Mouse (Mus musculus) adrenal gland, adult 8-10 months (tissue): ENCODE measurements around the gene Rpa1. TPM values are rescaled to one million over a fixed set of nuclear protein-coding genes. Genes with fewer than 3 reads are reported as not detected.
"Not testable (repeated sequence)": the region's sequence is repeated elsewhere in the genome, so short reads cannot be mapped to it uniquely, and the experiment has no call there.

Source experiments
- DNase-seq: peaks from one replicate; pipeline ENCODE4 v3.0.0; 2022
- total RNA-seq, 4 experiments: library from RNA; stranded (reverse); gene quantifications; 2 replicates each; pipeline ENCODE4 v1.2.4; 2022

Gene Rpa1
- 10 to 100 TPM; 50.9 to 72.8 (median 62.3) TPM for total RNA-seq

DNA sequence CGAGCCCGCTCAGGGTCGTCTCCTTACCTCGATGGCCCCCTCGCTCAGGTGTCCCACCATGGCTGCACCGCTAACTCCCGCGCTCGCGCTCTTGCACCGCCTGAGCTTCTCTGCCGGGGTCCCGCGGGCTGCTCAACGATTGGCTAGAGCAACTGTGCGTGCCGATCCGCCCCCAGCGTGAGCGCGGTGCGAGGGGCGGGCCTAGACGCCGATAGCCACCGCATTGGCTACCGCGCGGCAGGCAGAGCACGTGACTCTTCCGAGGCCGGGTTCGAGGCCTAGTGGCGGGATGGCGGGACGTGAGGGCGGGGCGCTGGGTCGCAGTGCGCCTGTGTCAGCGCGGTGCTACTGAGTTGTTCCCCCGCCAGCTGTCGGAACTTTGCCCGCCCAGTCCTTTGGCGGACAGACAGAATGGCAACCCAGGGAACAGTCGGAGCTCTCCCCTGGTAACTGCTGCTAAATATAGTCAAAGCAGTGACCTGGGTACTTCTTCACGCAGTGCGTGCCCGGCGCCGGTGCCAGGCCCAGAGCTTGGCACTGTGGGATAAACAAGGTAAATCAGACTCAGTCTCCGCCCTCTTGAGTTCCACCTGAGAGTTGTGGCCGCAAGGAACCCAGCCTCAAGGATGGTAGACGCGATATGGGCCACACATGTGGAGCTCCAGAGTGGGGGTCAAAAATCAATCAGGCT, at the start of gene Rpa1, which contains the start of gene Smyd4:
TSS of gene Rpa1 (minus strand) at position 126 of the 691 bp plus-strand sequence.
TSS of gene Smyd4 (plus strand) at position 235 of the 691 bp plus-strand sequence.
- DNase-seq, result peak; percentile 95

DNA sequence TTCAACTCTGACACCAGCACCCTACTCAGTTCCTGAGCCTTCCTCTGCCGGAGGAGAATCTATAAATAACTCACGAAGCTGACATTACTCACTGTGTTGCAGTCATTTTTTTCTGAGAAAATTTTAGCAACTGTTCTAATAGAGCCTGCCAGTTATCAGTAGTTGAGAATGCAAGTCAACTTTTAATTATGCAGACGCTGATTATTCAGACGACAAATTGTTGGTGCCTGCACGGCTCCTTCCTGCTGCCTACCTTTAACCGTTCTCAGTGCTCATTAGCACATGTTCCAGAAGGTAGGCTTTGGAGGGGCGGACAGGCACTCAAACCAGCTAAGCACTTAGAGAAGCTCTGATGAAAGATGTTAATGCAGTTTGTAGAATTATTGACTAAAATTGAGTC, 49.3 kb upstream of the Rpa1 start:
- no peak for DNase-seq

DNA sequence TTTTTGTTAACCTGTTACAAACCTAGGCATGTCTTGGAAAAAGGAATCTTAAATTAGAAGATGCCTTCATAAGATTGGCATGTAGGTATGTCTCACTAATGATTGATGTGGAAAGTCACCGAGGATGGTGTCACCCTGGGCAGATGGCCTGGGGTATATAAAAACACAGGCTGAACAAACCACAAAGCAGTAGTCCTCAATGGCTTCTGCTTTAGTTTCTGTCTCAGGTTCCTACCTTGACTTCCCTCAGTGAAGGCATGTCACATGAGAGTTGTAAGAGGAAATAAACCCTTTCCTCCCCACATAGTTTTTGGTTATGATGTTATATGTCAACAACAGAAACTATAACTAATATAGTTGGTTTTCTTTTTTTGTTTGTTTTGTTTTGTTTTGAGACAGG, 47.5 kb upstream of the Rpa1 start:
- DNase-seq, result no peak

GRCm38 (mm10) chr11:75383529-75383928, 35.4 kb upstream of the Rpa1 start:
- DNase-seq, result not testable (repeated sequence)

GRCm38 (mm10) chr11:75378786-75379185, 30.7 kb upstream of the Rpa1 start:
- DNase-seq, result not testable (repeated sequence)

DNA sequence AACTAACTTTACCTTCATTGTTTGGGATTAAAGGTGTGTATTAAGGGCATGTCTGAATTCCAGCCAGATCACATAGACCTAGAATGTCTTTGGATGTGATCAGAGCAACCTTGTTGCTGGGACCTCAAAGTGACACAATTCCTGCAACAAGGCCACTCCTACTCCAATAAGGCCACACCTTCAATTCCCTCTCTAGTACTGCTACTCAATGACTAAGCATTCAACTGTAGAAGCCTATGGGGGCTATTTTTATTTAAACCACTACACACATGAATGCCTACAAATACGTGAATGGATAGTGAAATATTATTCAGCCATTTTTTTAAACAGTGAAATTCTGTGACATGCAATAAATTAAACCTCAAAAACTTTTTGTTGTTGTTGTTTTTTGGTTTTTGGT, 29.0 kb upstream of the Rpa1 start:
- DNase-seq, result no peak

- DNase-seq, result no peak
Observed at GRCm38 (mm10) chr11:75355475-75355874, 7.4 kb upstream of the Rpa1 start.

DNA sequence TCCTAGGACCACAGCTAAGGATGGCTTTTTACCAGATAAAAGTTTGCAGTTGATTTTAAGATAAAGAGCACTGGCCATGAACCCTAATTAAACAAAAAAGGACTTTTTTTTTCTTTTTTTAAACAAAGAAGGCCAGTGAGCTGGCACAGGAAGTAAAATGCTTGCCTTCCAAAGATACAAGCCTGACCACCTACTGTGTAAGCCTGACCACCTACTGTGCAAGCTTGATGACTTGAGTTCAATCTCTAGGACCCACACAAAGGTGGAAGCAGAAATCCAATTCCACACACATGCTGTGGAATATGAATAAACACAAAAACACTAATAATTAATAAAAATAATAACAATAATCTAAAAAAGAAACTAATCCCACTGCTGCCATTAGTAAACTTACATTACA, 3.1 kb upstream of the Rpa1 start:
- no peak for DNase-seq

GRCm38 (mm10) chr11:75348890-75349261, 752 bp upstream of the Rpa1 start:
- peak; percentile 12 for DNase-seq

GRCm38 (mm10) chr11:75347596-75347995, 528 bp downstream of the Rpa1 start:
- DNase-seq, result no peak

- no peak for DNase-seq
Observed at GRCm38 (mm10) chr11:75347188-75347585, 937 bp downstream of the Rpa1 start.

- DNase-seq, result no peak
Observed at GRCm38 (mm10) chr11:75346556-75347187, 1.5 kb downstream of the Rpa1 start.

DNA sequence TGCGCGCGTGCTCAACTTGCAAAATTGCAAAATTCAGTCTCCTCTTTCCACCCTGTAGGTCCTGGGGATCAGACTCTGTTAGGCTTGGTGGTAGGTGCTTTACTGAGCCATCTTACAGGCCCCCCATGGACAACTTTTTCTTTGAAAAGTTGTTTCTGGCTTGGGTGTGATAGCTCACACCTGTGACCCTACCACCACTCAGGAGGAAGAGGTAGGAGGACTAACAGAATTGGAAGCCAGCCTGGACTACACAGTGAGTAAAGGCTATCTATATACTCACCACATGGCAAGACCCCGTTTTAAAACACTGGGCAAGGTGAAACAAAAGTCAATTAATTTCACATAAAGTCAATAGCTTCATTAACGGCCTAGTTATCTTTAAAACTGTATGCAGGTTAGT, 3.4 kb downstream of the Rpa1 start:
- no peak for DNase-seq

GRCm38 (mm10) chr11:75344163-75344562, 4.0 kb downstream of the Rpa1 start:
- DNase-seq, result no peak

GRCm38 (mm10) chr11:75343096-75343495, 5.0 kb downstream of the Rpa1 start:
- DNase-seq, result no peak

- DNase-seq, result no peak
Observed at GRCm38 (mm10) chr11:75340698-75341345, 7.3 kb downstream of the Rpa1 start.

DNA sequence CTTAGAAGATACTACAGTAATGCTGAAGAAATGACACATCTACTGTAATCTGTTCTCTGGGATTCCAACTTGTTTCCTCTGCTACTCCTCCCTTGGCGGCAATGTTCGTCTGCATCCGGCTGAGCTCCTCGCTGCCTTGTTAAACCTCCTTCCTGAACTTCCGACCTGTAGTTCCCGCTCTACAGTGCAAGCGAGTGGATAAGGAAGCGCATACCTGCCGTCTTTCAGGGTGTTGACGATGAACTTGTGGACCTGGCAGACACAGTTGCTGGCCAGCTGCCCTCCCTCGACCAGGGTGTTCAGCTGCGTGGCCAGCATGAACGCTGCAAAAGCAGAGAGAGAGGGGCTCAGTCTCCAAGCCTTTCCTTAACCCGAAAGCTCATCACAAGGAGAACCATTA, 8.0 kb downstream of the Rpa1 start:
- no peak for DNase-seq

GRCm38 (mm10) chr11:75337246-75337645, 10.9 kb downstream of the Rpa1 start:
- no peak for DNase-seq

- DNase-seq, result no peak
Observed at GRCm38 (mm10) chr11:75336676-75337075, 11.4 kb downstream of the Rpa1 start.

DNA sequence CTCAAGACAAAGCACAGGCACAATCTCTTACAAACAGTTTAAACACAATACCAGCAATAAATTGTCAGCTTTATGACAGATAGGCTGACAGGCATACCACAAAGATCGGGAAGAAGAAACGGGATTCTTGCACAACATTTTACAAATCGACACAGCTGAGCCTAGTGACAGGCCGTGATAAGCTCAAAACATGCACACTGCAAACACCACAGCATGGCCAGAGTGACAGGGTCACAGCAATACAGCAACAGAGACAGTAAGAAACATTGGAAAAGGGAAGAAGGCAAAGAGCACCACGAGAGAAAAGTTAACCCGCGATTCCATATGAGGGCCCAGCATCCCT, 22.2 kb downstream of the Rpa1 start:
- DNase-seq, result no peak

DNA sequence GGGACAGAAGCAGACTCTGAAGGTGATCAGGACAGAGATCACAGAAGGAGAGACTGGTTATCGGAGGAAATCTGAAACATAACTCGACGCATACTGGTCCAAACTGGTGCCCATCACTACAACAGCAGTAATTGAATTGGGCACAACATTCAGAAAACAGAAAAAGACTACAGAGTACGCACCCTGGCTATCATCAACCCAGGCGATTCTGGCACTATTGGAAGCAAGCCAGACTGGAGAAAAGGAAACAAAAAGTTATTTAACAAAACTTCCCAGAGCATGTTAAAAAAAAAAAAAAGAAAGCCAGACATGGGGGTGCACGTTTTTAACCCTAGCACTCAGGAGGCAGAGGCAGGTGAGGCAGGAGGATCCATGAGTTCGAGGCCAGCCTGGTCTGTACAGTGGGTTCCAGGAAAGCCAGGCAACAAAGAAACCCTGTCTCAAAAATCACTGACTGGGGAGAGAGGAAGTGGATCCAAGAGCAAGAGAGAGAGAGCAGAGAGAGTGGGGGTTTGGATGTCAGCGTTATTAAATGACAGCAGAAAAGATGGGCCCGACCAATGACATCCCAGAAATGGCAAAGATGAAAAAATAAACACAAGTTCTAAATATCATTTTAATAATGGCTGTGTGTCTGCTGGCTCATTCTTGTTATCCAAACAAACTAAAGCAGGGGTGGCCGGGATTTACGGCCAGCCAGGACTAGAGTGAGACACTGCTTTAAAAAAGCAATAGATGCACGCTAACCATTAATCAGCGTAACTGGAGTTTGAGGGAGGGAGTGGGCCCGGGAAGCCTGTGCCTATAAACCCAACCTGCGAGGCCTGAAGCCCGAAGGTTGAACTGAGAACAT, 22.8 kb downstream of the Rpa1 start:
- no peak for DNase-seq

GRCm38 (mm10) chr11:75324433-75324832, 23.7 kb downstream of the Rpa1 start:
- DNase-seq, result no peak

GRCm38 (mm10) chr11:75323326-75323737, 24.8 kb downstream of the Rpa1 start:
- no peak for DNase-seq
